ENCODE assay signal across 8 mouse cellular contexts in the genomic region with DNA sequence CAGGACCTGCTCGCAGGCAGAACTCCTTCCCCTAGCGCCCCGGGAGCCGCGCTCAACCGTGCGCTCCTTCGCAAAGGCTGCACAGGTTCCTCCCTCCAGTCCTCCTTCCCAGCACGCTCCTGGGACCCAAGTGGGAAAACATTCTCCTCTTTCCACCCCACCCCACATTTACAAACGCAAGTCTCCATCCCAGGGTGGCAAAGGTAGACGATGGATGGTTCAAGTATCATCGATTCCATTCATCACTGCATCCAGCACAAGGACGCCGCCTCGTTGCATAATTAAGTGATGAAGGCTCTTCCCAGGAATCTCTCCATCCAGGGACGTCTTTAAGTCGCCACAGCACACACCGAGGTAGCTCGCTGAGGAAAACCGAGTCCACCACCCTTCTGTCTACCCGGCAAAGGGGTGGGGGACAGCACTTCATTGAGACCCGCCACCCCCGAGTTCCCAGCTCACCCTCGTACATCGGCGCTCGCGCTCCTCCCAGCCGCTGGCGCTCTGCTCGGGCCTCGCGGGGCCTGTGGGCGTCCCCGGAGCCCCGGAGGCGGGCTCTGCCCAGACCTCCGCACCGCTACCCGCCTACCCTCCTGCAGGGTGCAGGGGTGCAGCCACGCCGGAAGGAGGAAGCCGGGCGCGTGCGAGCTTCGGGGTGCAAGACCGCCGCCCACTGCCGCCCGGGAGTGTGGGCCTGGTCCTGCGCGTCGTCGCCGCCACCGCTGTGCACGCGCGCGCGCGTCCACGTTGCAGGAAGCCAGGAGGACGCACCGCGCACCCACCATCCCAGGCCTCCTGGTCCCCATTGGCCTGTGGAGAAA. TPM values are rescaled to one million over a fixed set of nuclear protein-coding genes. Genes with fewer than 3 reads are reported as not detected.
DNase-seq lines count a peak whose midpoint lies in the region; ATAC-seq lines count a peak whose summit lies in the region.

A gene (minus strand): TSS at position 731 of the 818 bp plus-strand sequence.

- peak within 1 kb of the TSS; percentile 70; the same call in 1 of the 2 replicates for H3K27ac ChIP-seq in forebrain, embryonic 11.5 days (ENCODE audit: low read depth, low read length)
- no peak within 1 kb of the TSS for H3K27ac ChIP-seq in heart, embryonic 15.5 days
- no peak within 1 kb of the TSS for H3K27ac ChIP-seq in liver, embryonic 12.5 days
- no peak within 1 kb of the TSS for H3K27ac ChIP-seq in stomach, embryonic 15.5 days

- H3K9me3 ChIP-seq in forebrain, embryonic 11.5 days (ENCODE audit: control insufficient read depth, low read length) = no peaks in the 10 kb centered on the region
- H3K9me3 ChIP-seq in heart, embryonic 15.5 days (replicated peaks) = no peaks in the 10 kb centered on the region
- H3K9me3 ChIP-seq in liver, embryonic 12.5 days (replicated peaks) = no peaks in the 10 kb centered on the region
- no peaks in the 10 kb centered on the region for H3K9me3 ChIP-seq in stomach, embryonic 15.5 days

- under 1% methylated on average over 60 of the region's 67 CpGs for WGBS in forebrain, embryonic 11.5 days
- WGBS in heart, embryonic 15.5 days = under 1% methylated on average over 64 of the region's 67 CpGs
- 2% methylated on average over 67 of the region's 67 CpGs for WGBS in liver, embryonic 12.5 days (ENCODE audit: insufficient replicate concordance)
- under 1% methylated on average over 63 of the region's 67 CpGs for WGBS in stomach, embryonic 15.5 days

- H3K9ac ChIP-seq in forebrain, embryonic 11.5 days (ENCODE audit: low read length) = peak within 1 kb of the TSS; percentile 79
- H3K9ac ChIP-seq in heart, embryonic 15.5 days = peak within 1 kb of the TSS; percentile 53
- no peak within 1 kb of the TSS for H3K9ac ChIP-seq in liver, embryonic 12.5 days
- H3K9ac ChIP-seq in stomach, embryonic 15.5 days = peak within 1 kb of the TSS; percentile 43

- peak; percentile 83 to 85 for DNase-seq in B cell, adult 2 months
- DNase-seq in brain, embryonic 18.5 days (ENCODE audit: low read depth, low spot score) = peak; percentile 77
- peak; percentile 91 for DNase-seq in forebrain, embryonic 11.5 days (ENCODE audit: low spot score)
- peak; percentile 65 for DNase-seq in kidney, postnatal 14 days
- DNase-seq in neural tube, embryonic 10.5 days (ENCODE audit: extremely low spot score, low spot score) = peak; percentile 85

- H3K4me1 ChIP-seq in forebrain, embryonic 11.5 days (replicated peaks; ENCODE audit: control insufficient read depth, insufficient read depth, low read length) = peaks cover 2% of the 10 kb centered on the region; the same call in 1 of the 2 replicates
- H3K4me1 ChIP-seq in heart, embryonic 15.5 days (replicated peaks) = no peaks in the 10 kb centered on the region
- H3K4me1 ChIP-seq in liver, embryonic 12.5 days = no peaks in the 10 kb centered on the region
- no peaks in the 10 kb centered on the region for H3K4me1 ChIP-seq in stomach, embryonic 15.5 days

- no peaks in the 10 kb centered on the region for H3K36me3 ChIP-seq in forebrain, embryonic 11.5 days (ENCODE audit: control insufficient read depth, insufficient read depth, low read length)
- H3K36me3 ChIP-seq in heart, embryonic 15.5 days = no peaks in the 10 kb centered on the region
- H3K36me3 ChIP-seq in liver, embryonic 12.5 days = no peaks in the 10 kb centered on the region
- H3K36me3 ChIP-seq in stomach, embryonic 15.5 days = no peaks in the 10 kb centered on the region

- no peaks in the 10 kb centered on the region; the same call in 1 of the 2 replicates for H3K27me3 ChIP-seq in forebrain, embryonic 11.5 days (ENCODE audit: control insufficient read depth, insufficient read depth, low read length)
- H3K27me3 ChIP-seq in heart, embryonic 15.5 days = peaks cover 12% of the 10 kb centered on the region; the same call in 1 of the 2 replicates
- peaks cover 46% of the 10 kb centered on the region for H3K27me3 ChIP-seq in liver, embryonic 12.5 days (replicated peaks)
- H3K27me3 ChIP-seq in stomach, embryonic 15.5 days (replicated peaks) = no peaks in the 10 kb centered on the region

- ATAC-seq in forebrain, embryonic 11.5 days (replicated peaks; ENCODE audit: low FRiP score) = peak; percentile 96
- ATAC-seq in heart, embryonic 15.5 days (replicated peaks; ENCODE audit: insufficient number of reproducible peaks, insufficient read depth, low FRiP score, low read depth) = peak; percentile 88
- ATAC-seq in liver, embryonic 12.5 days = peak; percentile 65
- peak; percentile 87 for ATAC-seq in stomach, embryonic 15.5 days (ENCODE audit: insufficient read depth, low FRiP score, low read depth)

- H3K4me3 ChIP-seq in forebrain, embryonic 11.5 days (ENCODE audit: low read depth, low read length) = peak within 1 kb of the TSS; percentile 66
- H3K4me3 ChIP-seq in heart, embryonic 15.5 days = peak within 1 kb of the TSS; percentile 67
- peak within 1 kb of the TSS; percentile 54 for H3K4me3 ChIP-seq in liver, embryonic 12.5 days
- peak within 1 kb of the TSS; percentile 67 for H3K4me3 ChIP-seq in stomach, embryonic 15.5 days (replicated peaks)

- peak within 1 kb of the TSS; percentile 64 for H3K4me2 ChIP-seq in forebrain, embryonic 11.5 days (ENCODE audit: low read depth, low read length, severe bottlenecking)
- H3K4me2 ChIP-seq in heart, embryonic 15.5 days = peak within 1 kb of the TSS; percentile 88
- H3K4me2 ChIP-seq in liver, embryonic 12.5 days = peak within 1 kb of the TSS; percentile 68
- H3K4me2 ChIP-seq in stomach, embryonic 15.5 days = peak within 1 kb of the TSS; percentile 93

RNA-seq across cellular contexts. Expression of the gene that starts here (rescaled TPM):
- polyA plus RNA-seq in forebrain, embryonic 11.5 days (2014; fragmentation: Nextera tagmentation; extraction: Ambion mirVana) = 19.7 and 22.1 TPM in 2 replicates
- polyA plus RNA-seq in heart, embryonic 15.5 days (2015; fragmentation: Nextera tagmentation; extraction: Ambion mirVana) = 1.6 and 2.0 TPM in 2 replicates
- polyA plus RNA-seq in liver, embryonic 12.5 days (2016; fragmentation: Nextera tagmentation; extraction: Ambion mirVana) = 0.61 and 0.86 TPM in 2 replicates
- polyA plus RNA-seq in stomach, embryonic 15.5 days (2015; fragmentation: Nextera tagmentation; extraction: Ambion mirVana) = 2.9 and 3.7 TPM in 2 replicates

Comparison
In these comparisons a context has a peak if more than half of its experiments do, and no peak if none do; other contexts are left out.
1. Peak in ATAC-seq, H3K4me3 ChIP-seq and H3K4me2 ChIP-seq in liver, embryonic 12.5 days; RNA of the gene not detected or under 1 TPM.